Comparison of ENCODE assay signal across 9 mouse cellular contexts in the genomic region with DNA sequence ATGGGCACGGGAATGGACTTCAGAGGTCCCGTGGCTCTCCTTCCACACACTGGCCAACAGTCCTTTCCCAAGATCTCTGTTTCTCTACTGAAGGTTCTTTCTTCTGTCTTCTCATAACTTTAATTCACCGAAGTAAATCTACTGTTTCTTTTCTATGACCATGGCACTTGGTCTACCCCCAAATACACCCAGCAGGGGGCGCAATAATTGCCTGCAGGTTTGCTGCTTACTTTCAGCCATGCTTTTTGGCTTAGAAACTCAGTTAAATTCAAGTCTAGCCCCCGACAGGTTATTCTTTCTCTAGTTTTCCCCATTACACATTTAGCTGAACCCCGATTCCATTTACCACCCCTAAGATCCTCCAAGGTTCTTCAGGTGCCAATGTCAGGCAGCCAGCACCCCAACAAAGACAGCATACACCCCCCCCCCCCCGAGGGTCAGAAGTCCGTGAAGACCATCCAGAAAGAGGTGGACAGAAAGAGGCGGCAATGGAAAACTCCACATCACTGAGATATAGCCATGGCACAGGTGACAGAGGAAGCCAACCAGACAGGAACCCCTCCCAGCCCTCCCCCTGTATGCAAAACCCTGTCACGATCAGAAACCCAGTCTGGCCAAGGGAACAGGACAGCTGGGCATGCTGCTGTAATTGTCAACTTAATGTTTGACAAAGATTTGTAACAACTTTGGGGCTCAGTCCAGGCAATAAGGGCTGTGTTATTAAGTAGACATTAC. TPM values are rescaled to one million over a fixed set of nuclear protein-coding genes. Genes with fewer than 3 reads are reported as not detected.
DNase-seq lines count a peak whose midpoint lies in the region; ATAC-seq and TF ChIP-seq lines count a peak whose summit lies in the region.
"Had no signal": no experiment of that assay in that cellular context is flagged by ENCODE, and none has a peak within 500 bp of the region (broad histone marks: within the 10 kb centered on the region; RNA-seq: fewer than 3 reads in every experiment).

No protein-coding gene starts in this region.

- peak; percentile 61 for TF ChIP-seq CTCF in lung, embryonic 14.5 days (IDR thresholded peaks at IDR 0.05; ENCODE audit: low read depth)
- peak; percentile 77 for TF ChIP-seq CTCF in stomach, postnatal 0 days (IDR thresholded peaks at IDR 0.05; ENCODE audit: low read depth)

- H3K9ac ChIP-seq in liver, embryonic 11.5 days (ENCODE audit: low read depth, low read length) = no peak overlapping the region
- no peak overlapping the region for H3K9ac ChIP-seq in lung, embryonic 14.5 days
- H3K9ac ChIP-seq in stomach, postnatal 0 days (ENCODE audit: low read length) = no peak overlapping the region
- H3K9ac ChIP-seq: midbrain, embryonic 12.5 days had no signal

- H3K27ac ChIP-seq in liver, embryonic 11.5 days (ENCODE audit: low read depth, low read length) = no peak overlapping the region
- no peak overlapping the region for H3K27ac ChIP-seq in lung, embryonic 14.5 days (ENCODE audit: low read depth)
- H3K27ac ChIP-seq in stomach, postnatal 0 days (replicated peaks) = no peak overlapping the region
- H3K27ac ChIP-seq: midbrain, embryonic 12.5 days had no signal

- no peak for ATAC-seq in CD4-positive, CD25-positive, alpha-beta regulatory T cell, adult 4 months
- ATAC-seq in liver, embryonic 11.5 days (replicated peaks; ENCODE audit: low FRiP score) = no peak
- ATAC-seq in lung, embryonic 14.5 days (ENCODE audit: insufficient read depth) = no peak
- ATAC-seq in stomach, postnatal 0 days (ENCODE audit: low FRiP score, low TSS enrichment) = no peak

- intact Hi-C loops in gastrocnemius, postnatal 14 days (cut with DNase I; ENCODE audit: low total_unique reads) = loop anchor here (10.0 kb wide), 1 partner anchor 186 kb away; no protein-coding TSS in a partner anchor

- no peaks in the 10 kb centered on the region for H3K4me1 ChIP-seq in liver, embryonic 11.5 days (replicated peaks; ENCODE audit: control insufficient read depth, insufficient read depth, low read length)
- H3K4me1 ChIP-seq in lung, embryonic 14.5 days (ENCODE audit: insufficient read depth) = no peaks in the 10 kb centered on the region
- H3K4me1 ChIP-seq in stomach, postnatal 0 days (replicated peaks; ENCODE audit: control insufficient read depth, insufficient read depth) = no peaks in the 10 kb centered on the region
- H3K4me1 ChIP-seq: midbrain, embryonic 12.5 days had no signal

- H3K27me3 ChIP-seq in liver, embryonic 11.5 days (replicated peaks; ENCODE audit: control insufficient read depth, insufficient read depth, low read length) = no peaks in the 10 kb centered on the region
- no peaks in the 10 kb centered on the region for H3K27me3 ChIP-seq in lung, embryonic 14.5 days (ENCODE audit: insufficient read depth, low read length)
- H3K27me3 ChIP-seq in stomach, postnatal 0 days (ENCODE audit: control insufficient read depth, insufficient read depth, low read length) = no peaks in the 10 kb centered on the region
- H3K27me3 ChIP-seq: midbrain, embryonic 12.5 days had no signal

- no peak for TF ChIP-seq EP300 in stomach, postnatal 0 days (optimal IDR thresholded peaks at IDR 0.05)

- H3K4me2 ChIP-seq in liver, embryonic 11.5 days = no peak overlapping the region
- no peak overlapping the region for H3K4me2 ChIP-seq in lung, embryonic 14.5 days
- H3K4me2 ChIP-seq in stomach, postnatal 0 days (replicated peaks; ENCODE audit: low read depth) = no peak overlapping the region
- H3K4me2 ChIP-seq: midbrain, embryonic 12.5 days had no signal

- H3K4me3 ChIP-seq in liver, embryonic 11.5 days (ENCODE audit: low read depth, low read length) = no peak overlapping the region
- no peak overlapping the region for H3K4me3 ChIP-seq in lung, embryonic 14.5 days (ENCODE audit: low read depth, low read length)
- no peak overlapping the region for H3K4me3 ChIP-seq in stomach, postnatal 0 days (ENCODE audit: low read depth, low read length)
- H3K4me3 ChIP-seq: midbrain, embryonic 12.5 days had no signal

- no peaks in the 10 kb centered on the region for H3K9me3 ChIP-seq in liver, embryonic 11.5 days (ENCODE audit: control insufficient read depth, low read length)
- H3K9me3 ChIP-seq in lung, embryonic 14.5 days (ENCODE audit: low read depth, low read length) = no peaks in the 10 kb centered on the region
- no peaks in the 10 kb centered on the region for H3K9me3 ChIP-seq in stomach, postnatal 0 days (ENCODE audit: control insufficient read depth, low read length)
- H3K9me3 ChIP-seq: midbrain, embryonic 12.5 days had no signal

- 75% methylated on average over 10 of the region's 10 CpGs for WGBS in liver, embryonic 11.5 days
- WGBS in lung, embryonic 14.5 days = 73% methylated on average over 10 of the region's 10 CpGs
- 74% methylated on average over 10 of the region's 10 CpGs for WGBS in stomach, postnatal 0 days

- peak; percentile 78 for DNase-seq in CD4-positive, CD25-positive, alpha-beta regulatory T cell, adult 2 months (ENCODE audit: low read depth, low spot score)
- peak; percentile 69 for DNase-seq in liver
- no peak for DNase-seq in liver, embryonic 11.5 days (ENCODE audit: low spot score)
- DNase-seq in adrenal gland, postnatal 25 days = peak; percentile 71
- peak; percentile 60 for DNase-seq in gastrocnemius, postnatal 14 days
- peak; percentile 63 for DNase-seq in lung, embryonic 14.5 days
- DNase-seq in stomach, postnatal 0 days (ENCODE audit: low spot score) = peak; percentile 56

- H3K36me3 ChIP-seq in liver, embryonic 11.5 days (ENCODE audit: control insufficient read depth, insufficient read depth, low read length) = no peaks in the 10 kb centered on the region
- H3K36me3 ChIP-seq in lung, embryonic 14.5 days (ENCODE audit: insufficient read depth) = no peaks in the 10 kb centered on the region
- H3K36me3 ChIP-seq in stomach, postnatal 0 days (ENCODE audit: control insufficient read depth, insufficient read depth, low read length) = peaks cover 10% of the 10 kb centered on the region; the same call in 1 of the 2 replicates
- H3K36me3 ChIP-seq: midbrain, embryonic 12.5 days had no signal

RNA-seq across cellular contexts. Expression of a gene that starts 18.6 kb away (rescaled TPM):
- 10 to 100 TPM; 63.3 to 63.4 TPM for polyA plus RNA-seq in CD4-positive, CD25-positive, alpha-beta regulatory T cell, adult 4 months (2017; shearing (Covaris generic))
- polyA plus RNA-seq in liver, embryonic 11.5 days (2014; fragmentation: Nextera tagmentation; extraction: Ambion mirVana) = 111 and 113 TPM in 2 replicates
- 63.0 and 72.8 TPM in 2 replicates for total RNA-seq in adrenal gland, postnatal 25 days (2021)
- total RNA-seq in gastrocnemius, postnatal 14 days (2021) = 10 to 100 TPM; 19.7 to 20.2 TPM
- 129 and 135 TPM in 2 replicates for polyA plus RNA-seq in lung, embryonic 14.5 days (2014; fragmentation: Nextera tagmentation; extraction: Ambion mirVana)
- 131 and 141 TPM in 2 replicates for polyA plus RNA-seq in stomach, postnatal 0 days (2015; fragmentation: Nextera tagmentation; extraction: Ambion mirVana)

RNA-seq across cellular contexts. Expression of a gene that starts 18.6 kb away (rescaled TPM):
- 10 to 100 TPM; 53.3 to 59.3 TPM for polyA plus RNA-seq in CD4-positive, CD25-positive, alpha-beta regulatory T cell, adult 4 months (2017; shearing (Covaris generic))
- polyA plus RNA-seq in liver, embryonic 11.5 days (2014; fragmentation: Nextera tagmentation; extraction: Ambion mirVana) = 71.8 and 80.9 TPM in 2 replicates
- total RNA-seq in adrenal gland, postnatal 25 days (2021) = 96.7 and 98.8 TPM in 2 replicates
- total RNA-seq in gastrocnemius, postnatal 14 days (2021) = 100 to 1,000 TPM; 106 to 107 TPM
- polyA plus RNA-seq in lung, embryonic 14.5 days (2014; fragmentation: Nextera tagmentation; extraction: Ambion mirVana) = 49.5 and 51.6 TPM in 2 replicates
- 24.1 and 25.8 TPM in 2 replicates for polyA plus RNA-seq in stomach, postnatal 0 days (2015; fragmentation: Nextera tagmentation; extraction: Ambion mirVana)
